Mouse (Mus musculus): ENCODE results near the gene Fam222b. TPM values are rescaled to one million over a fixed set of nuclear protein-coding genes. Genes with fewer than 3 reads are reported as not detected.

The Fam222b gene
- polyA plus RNA-seq, 1 experiment, result 12.5 TPM

DNA sequence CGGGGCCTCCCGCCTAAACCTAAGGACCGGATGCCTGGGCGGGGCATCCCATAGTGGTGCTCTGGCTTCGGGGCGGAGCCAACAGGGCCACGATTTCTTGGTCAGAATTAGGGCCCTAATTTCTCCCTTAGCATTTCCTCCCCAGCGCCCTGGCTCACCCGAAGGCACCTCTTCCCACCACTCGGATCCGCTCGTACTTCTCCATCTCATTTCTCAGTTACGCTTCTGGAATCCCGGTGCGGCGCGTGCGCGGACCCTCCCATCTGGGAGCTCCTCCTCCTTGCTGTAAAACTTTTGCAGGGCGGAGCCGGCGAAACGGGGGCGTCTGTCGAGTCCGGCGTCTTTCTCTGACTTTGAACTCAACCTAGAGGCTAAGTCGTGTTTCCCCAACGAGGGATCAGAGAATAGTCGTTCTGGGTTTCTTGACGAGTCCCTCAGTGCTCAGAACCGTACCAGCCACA is 82.0 kb downstream of the Fam222b start, which contains the start of the genes Nek8 and Tlcd1:
Gene Nek8, minus strand, starts transcription at position 274 of the 461 bp plus-strand sequence.
Gene Tlcd1, plus strand, starts transcription at position 310 of the 461 bp plus-strand sequence.
- Histone ChIP-seq H3K4me3 (ENCODE audit: extremely low read depth, insufficient read depth, insufficient read length) (peak within 1 kb of the TSS; percentile 92), H3K4me1 (ENCODE audit: control insufficient read depth, insufficient read depth, insufficient read length) (peaks cover 8% of the 10 kb centered on the region), H3K27ac (ENCODE audit: insufficient read depth, low read length) (peak within 1 kb of the TSS; percentile 96), H3K27me3 (ENCODE audit: control insufficient read depth, insufficient read depth, low read length) (no peaks in the 10 kb centered on the region), H3K36me3 (ENCODE audit: control insufficient read depth, insufficient read depth, low read length) (peaks cover 14% of the 10 kb centered on the region)
- DNase-seq (ENCODE audit: low read depth in 1 of 2, low spot score in 2 of 2), result peak; percentile 81 to 91
- TF ChIP-seq POLR2A (IDR thresholded peaks at IDR 0.05; ENCODE audit: low read depth, low read length) (no peak), CTCF (IDR thresholded peaks at IDR 0.05; ENCODE audit: extremely low read depth, insufficient read depth, insufficient read length, insufficient replicate concordance) (no peak)
- under 1% methylated on average over 32 of the region's 32 CpGs for WGBS

DNA sequence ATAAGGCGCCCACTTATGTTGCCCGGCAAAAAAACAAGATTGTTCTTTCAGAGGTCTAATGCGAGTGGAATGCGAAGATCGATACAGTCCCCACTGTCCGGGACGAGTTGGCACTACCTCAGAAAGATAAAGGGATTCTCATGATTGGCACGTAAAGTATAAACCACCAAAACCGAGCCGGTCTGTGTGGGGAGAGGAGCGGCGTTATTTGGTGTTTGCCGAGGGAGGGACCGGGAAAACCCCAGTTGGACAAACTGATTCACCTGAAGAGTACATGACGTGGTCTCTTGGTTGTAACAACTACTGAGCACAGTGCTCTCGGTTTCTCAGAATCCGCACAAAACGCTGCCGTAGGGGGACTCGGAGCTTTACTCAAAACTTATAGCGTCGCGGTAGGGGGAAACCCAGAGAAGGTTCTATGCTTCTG is 82.5 kb downstream of the Fam222b start:
- H3K4me1 ChIP-seq (ENCODE audit: control insufficient read depth, insufficient read depth, insufficient read length), result peaks cover 8% of the 10 kb centered on the region
- under 1% methylated on average over 23 of the region's 23 CpGs for whole genome bisulfite sequencing
- no peak for DNase-seq (ENCODE audit: low read depth in 1 of 2, low spot score in 2 of 2)
- H3K4me3 ChIP-seq (ENCODE audit: extremely low read depth, insufficient read depth, insufficient read length), result peak overlapping the region; percentile 92
- no peaks in the 10 kb centered on the region for H3K27me3 ChIP-seq (ENCODE audit: control insufficient read depth, insufficient read depth, low read length)
- no peak for TF ChIP-seq POLR2A (IDR thresholded peaks at IDR 0.05; ENCODE audit: low read depth, low read length)
- no peak for TF ChIP-seq CTCF (IDR thresholded peaks at IDR 0.05; ENCODE audit: extremely low read depth, insufficient read depth, insufficient read length, insufficient replicate concordance)
- peaks cover 15% of the 10 kb centered on the region for H3K36me3 ChIP-seq (ENCODE audit: control insufficient read depth, insufficient read depth, low read length)
- peak overlapping the region; percentile 96 for H3K27ac ChIP-seq (ENCODE audit: insufficient read depth, low read length)

DNA sequence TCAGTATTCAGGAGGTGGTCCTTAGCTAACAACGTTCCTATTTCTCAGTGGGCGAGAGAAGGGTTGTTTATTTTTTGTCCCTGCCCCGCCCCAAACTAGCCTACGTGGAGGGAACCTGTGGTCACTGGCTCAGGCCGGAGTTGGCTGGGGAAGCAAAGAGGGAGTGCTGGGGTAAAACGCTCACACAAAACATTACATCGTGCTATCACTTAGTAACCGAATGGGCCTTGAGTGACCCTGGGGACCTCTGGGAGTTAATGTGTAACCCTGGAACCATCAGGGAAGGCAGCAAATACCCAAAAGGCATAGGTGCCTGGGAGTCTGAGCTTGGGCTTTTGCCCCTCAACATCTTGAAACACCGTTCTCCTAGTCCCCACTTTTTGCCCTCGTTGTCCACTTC is 83.0 kb downstream of the Fam222b start:
- no peak for TF ChIP-seq CTCF (IDR thresholded peaks at IDR 0.05; ENCODE audit: extremely low read depth, insufficient read depth, insufficient read length, insufficient replicate concordance)
- peaks cover 17% of the 10 kb centered on the region for H3K36me3 ChIP-seq (ENCODE audit: control insufficient read depth, insufficient read depth, low read length)
- 1% methylated on average over 10 of the region's 10 CpGs for WGBS
- H3K27me3 ChIP-seq (ENCODE audit: control insufficient read depth, insufficient read depth, low read length), result no peaks in the 10 kb centered on the region
- DNase-seq (ENCODE audit: low read depth in 1 of 2, low spot score in 2 of 2), result no peak
- H3K27ac ChIP-seq (ENCODE audit: insufficient read depth, low read length), result peak overlapping the region; percentile 96; the same call in 1 of the 2 replicates
- peaks cover 8% of the 10 kb centered on the region for H3K4me1 ChIP-seq (ENCODE audit: control insufficient read depth, insufficient read depth, insufficient read length)
- peak overlapping the region; percentile 92 for H3K4me3 ChIP-seq (ENCODE audit: extremely low read depth, insufficient read depth, insufficient read length)

DNA sequence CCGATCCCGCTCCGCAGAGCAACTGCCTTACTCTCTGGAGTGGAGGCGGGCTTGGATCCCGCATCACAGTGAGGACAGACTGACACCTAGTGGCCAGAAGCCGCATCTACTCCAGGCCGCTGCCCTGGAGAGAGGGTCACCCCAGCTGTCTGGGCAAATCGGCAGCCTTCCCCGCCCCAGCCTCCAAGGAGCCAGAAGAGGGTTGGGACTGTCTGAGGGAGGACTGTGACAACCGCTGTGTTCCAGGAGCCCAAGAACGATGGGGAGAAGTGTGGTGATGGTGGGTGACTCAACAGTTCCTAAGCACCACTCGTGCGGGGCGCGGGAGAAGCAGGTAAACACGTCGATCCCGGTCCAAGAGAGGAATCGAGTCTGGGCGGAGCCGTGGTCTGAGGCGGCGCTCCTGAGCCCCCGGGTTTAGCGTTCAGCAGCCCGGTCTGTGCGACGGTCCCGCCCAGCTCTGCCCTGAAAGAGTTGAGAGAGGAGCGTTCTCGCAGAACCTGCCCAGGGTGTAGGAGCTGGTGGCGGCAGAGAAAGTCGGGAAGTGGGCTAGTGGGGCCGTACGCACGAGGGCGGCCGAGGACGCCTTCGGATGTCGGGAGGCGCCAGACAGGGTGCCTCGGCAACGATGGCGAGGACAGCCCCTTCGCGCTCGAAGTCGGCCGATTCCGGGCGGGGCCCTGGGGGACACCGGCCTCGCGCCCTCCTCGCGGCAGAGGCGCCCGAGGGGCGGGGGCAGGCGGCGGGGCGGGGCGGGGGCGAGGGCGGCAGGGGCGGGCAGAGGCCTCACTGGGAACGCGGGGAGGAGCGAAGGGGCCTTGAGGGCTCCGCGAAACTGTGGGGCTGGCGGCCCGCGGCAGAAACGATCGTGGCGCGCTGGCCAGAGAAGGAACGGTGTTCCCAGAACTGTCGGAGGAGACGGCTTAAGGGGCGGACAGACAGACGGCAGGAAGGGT is 83.7 kb downstream of the Fam222b start:
- peak overlapping the region; percentile 92 for H3K4me3 ChIP-seq (ENCODE audit: extremely low read depth, insufficient read depth, insufficient read length)
- peaks cover 18% of the 10 kb centered on the region for H3K36me3 ChIP-seq (ENCODE audit: control insufficient read depth, insufficient read depth, low read length)
- no peaks in the 10 kb centered on the region for H3K27me3 ChIP-seq (ENCODE audit: control insufficient read depth, insufficient read depth, low read length)
- TF ChIP-seq CTCF (IDR thresholded peaks at IDR 0.05; ENCODE audit: extremely low read depth, insufficient read depth, insufficient read length, insufficient replicate concordance), result peak; percentile 94
- no peak for TF ChIP-seq POLR2A (IDR thresholded peaks at IDR 0.05; ENCODE audit: low read depth, low read length)
- under 1% methylated on average over 77 of the region's 84 CpGs for WGBS
- H3K27ac ChIP-seq (ENCODE audit: insufficient read depth, low read length), result peak overlapping the region; percentile 96
- DNase-seq (ENCODE audit: low read depth in 1 of 2, low spot score in 2 of 2), result peak; percentile 71 to 89
- peaks cover 8% of the 10 kb centered on the region for H3K4me1 ChIP-seq (ENCODE audit: control insufficient read depth, insufficient read depth, insufficient read length)

DNA sequence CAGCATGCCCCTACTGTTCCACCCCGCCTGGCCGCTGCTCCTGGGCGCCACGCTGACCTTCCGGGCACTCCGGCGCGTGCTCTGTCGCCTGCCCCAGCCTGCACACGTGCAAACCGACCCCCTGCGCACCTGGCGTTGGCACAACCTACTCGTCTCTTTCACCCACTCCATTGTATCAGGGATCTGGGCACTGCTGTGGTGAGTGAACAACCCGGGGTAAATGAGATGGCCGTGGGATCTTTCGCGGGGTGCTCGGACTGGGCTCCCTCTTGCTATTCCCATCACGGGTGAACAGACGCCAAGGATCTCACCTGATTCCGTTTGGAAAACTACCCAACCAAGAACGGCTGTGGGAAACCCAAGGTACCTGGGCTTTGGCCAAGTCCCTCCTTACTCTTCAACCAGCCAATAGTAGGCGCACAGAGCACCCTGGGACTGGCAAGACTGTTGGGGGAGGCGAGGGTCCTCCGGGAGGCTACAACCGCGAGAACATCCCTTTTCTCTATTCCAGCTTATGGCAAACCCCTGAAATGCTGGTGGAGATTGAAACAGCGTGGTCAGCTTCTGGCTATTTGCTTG is 84.5 kb downstream of the Fam222b start:
- Histone ChIP-seq H3K27ac (ENCODE audit: insufficient read depth, low read length) (peak overlapping the region; percentile 73), H3K4me1 (ENCODE audit: control insufficient read depth, insufficient read depth, insufficient read length) (peaks cover 8% of the 10 kb centered on the region), H3K27me3 (ENCODE audit: control insufficient read depth, insufficient read depth, low read length) (no peaks in the 10 kb centered on the region), H3K36me3 (ENCODE audit: control insufficient read depth, insufficient read depth, low read length) (peaks cover 18% of the 10 kb centered on the region), H3K4me3 (ENCODE audit: extremely low read depth, insufficient read depth, insufficient read length) (peak overlapping the region; percentile 55)
- no peak for DNase-seq (ENCODE audit: low read depth in 1 of 2, low spot score in 2 of 2)
- TF ChIP-seq CTCF (IDR thresholded peaks at IDR 0.05; ENCODE audit: extremely low read depth, insufficient read depth, insufficient read length, insufficient replicate concordance) (no peak), POLR2A (IDR thresholded peaks at IDR 0.05; ENCODE audit: low read depth, low read length) (no peak)
- WGBS, result 4% methylated on average over 29 of the region's 29 CpGs

DNA sequence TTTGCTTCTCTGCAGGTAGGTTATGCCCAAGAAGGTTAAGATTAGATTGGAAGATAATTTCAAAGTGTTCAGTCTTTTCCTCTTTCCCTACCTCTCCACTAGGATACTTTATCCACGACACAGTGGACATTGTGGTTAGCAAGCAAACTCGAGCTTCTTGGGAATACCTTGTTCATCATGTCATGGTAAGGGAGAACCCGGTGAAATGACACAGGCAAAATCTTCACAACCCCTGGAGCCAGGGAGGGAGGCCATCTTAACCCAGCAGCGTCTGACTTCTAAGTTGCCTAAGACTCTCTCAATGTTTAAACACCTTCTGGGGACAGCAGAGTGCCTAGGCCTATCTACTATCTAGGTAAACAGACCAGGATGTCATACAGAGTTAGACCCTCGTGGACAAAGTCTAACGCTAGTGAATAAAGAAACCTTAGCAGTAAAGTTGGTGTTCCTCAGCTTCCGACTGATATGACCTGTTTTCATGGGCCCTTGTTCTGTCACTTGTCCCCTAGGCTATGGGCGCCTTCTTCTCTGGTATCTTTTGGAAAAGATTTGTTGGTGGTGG is 85.1 kb downstream of the Fam222b start:
- 55% methylated on average over 8 of the region's 8 CpGs for WGBS
- H3K27me3 ChIP-seq (ENCODE audit: control insufficient read depth, insufficient read depth, low read length), result no peaks in the 10 kb centered on the region
- H3K36me3 ChIP-seq (ENCODE audit: control insufficient read depth, insufficient read depth, low read length), result peaks cover 18% of the 10 kb centered on the region
- no peak for DNase-seq (ENCODE audit: low read depth in 1 of 2, low spot score in 2 of 2)
- H3K27ac ChIP-seq (ENCODE audit: insufficient read depth, low read length), result no peak overlapping the region
- TF ChIP-seq CTCF (IDR thresholded peaks at IDR 0.05; ENCODE audit: extremely low read depth, insufficient read depth, insufficient read length, insufficient replicate concordance), result no peak
- TF ChIP-seq POLR2A (IDR thresholded peaks at IDR 0.05; ENCODE audit: low read depth, low read length), result no peak
- H3K4me3 ChIP-seq (ENCODE audit: extremely low read depth, insufficient read depth, insufficient read length), result no peak overlapping the region
- peaks cover 8% of the 10 kb centered on the region for H3K4me1 ChIP-seq (ENCODE audit: control insufficient read depth, insufficient read depth, insufficient read length)

Data from spleen, adult 2 months (tissue).